Mouse (Mus musculus): ENCODE measurements around the gene Plekhd1. TPM values are rescaled to one million over a fixed set of nuclear protein-coding genes. Genes with fewer than 3 reads are reported as not detected.

Plekhd1 gene
- polyA plus RNA-seq, 1 experiment from 2014 or later, result 0.84 TPM

DNA sequence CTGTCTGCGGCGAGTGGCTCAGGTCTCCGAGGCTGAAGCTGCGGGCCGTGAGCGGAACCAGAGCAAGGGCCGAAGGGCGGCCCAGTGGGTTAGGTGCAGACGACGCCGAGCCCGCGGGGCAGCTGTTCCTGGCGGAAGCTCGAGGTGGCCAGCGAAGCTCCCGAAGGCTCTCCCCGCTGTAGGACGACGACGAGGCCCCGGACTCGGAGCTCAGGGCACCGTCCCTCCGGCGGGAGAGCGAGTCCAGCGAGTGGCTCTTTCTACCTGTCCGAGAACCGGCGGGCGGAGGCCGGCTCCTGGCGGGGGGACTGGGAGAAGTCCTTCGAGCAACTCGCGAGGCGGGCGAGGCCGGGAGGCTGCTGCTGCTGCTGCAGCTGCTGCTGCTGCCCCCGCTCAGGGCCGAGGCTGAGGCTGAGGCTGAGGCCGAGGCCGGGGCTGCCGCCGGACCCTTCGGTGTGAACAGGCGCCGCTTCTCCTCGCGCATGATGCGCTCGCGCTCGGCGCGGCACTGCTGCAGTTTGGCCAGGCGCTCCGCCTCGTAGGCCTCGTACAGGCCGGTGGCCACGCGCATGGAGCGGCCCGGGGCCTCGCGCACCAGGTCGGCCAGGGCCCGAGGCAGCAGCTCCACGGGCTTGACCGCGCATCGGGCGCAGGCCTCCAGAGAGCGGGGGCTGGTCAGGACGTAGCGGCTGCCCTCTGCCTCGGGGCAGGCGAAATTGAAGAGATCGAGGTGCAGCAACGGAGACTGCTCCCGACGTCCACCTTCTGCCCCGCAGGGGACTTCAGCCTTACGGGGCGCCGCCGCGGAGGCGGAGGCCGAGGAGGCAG is 66.4 kb downstream of the Plekhd1 start:
- H3K36me3 ChIP-seq (ENCODE audit: control insufficient read depth, insufficient read depth, low read length), result no peaks in the 10 kb centered on the region
- H3K4me2 ChIP-seq (replicated peaks; ENCODE audit: low read depth, low read length), result peak overlapping the region; percentile 96
- no peaks in the 10 kb centered on the region for H3K9me3 ChIP-seq (ENCODE audit: control insufficient read depth, low read length)
- H3K27me3 ChIP-seq (ENCODE audit: control insufficient read depth, insufficient read depth, low read length), result peaks cover 56% of the 10 kb centered on the region
- H3K4me3 ChIP-seq (ENCODE audit: low read length), result peak overlapping the region; percentile 46
- peak overlapping the region; percentile 65 for H3K9ac ChIP-seq (ENCODE audit: low read depth, low read length)
- ATAC-seq (ENCODE audit: low FRiP score, low TSS enrichment), result peak; percentile 25; the same call in 1 of the 2 replicates
- 6% methylated on average over 90 of the region's 92 CpGs for WGBS
- no peak overlapping the region for H3K27ac ChIP-seq (ENCODE audit: low read depth, low read length)
- H3K4me1 ChIP-seq (ENCODE audit: control insufficient read depth, insufficient read depth, low read length), result peaks cover 21% of the 10 kb centered on the region

DNA sequence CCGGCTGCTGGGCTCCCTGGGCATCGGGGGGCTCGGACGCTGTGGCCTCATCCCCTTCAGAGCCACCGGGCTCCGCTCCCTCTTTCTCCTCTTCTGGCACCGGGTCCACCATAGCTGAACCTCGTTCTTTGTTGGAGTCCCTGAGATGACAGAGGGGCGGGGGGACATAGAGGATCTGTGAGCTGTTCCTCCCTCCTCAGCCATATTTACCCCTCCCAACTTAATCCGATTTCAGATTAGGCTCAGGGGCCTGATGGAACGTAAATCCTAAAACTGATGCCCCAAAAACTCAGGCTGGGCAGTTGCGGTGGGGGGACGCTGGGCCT is 67.0 kb downstream of the Plekhd1 start:
- peaks cover 21% of the 10 kb centered on the region for H3K4me1 ChIP-seq (ENCODE audit: control insufficient read depth, insufficient read depth, low read length)
- peak overlapping the region; percentile 46 for H3K4me3 ChIP-seq (ENCODE audit: low read length)
- H3K36me3 ChIP-seq (ENCODE audit: control insufficient read depth, insufficient read depth, low read length), result no peaks in the 10 kb centered on the region
- 16% methylated on average over 12 of the region's 13 CpGs for WGBS
- peak overlapping the region; percentile 65; the same call in 1 of the 2 replicates for H3K9ac ChIP-seq (ENCODE audit: low read depth, low read length)
- H3K27ac ChIP-seq (ENCODE audit: low read depth, low read length), result no peak overlapping the region
- H3K4me2 ChIP-seq (replicated peaks; ENCODE audit: low read depth, low read length), result peak overlapping the region; percentile 96
- ATAC-seq (ENCODE audit: low FRiP score, low TSS enrichment), result no peak
- peaks cover 56% of the 10 kb centered on the region for H3K27me3 ChIP-seq (ENCODE audit: control insufficient read depth, insufficient read depth, low read length)
- no peaks in the 10 kb centered on the region for H3K9me3 ChIP-seq (ENCODE audit: control insufficient read depth, low read length)

DNA sequence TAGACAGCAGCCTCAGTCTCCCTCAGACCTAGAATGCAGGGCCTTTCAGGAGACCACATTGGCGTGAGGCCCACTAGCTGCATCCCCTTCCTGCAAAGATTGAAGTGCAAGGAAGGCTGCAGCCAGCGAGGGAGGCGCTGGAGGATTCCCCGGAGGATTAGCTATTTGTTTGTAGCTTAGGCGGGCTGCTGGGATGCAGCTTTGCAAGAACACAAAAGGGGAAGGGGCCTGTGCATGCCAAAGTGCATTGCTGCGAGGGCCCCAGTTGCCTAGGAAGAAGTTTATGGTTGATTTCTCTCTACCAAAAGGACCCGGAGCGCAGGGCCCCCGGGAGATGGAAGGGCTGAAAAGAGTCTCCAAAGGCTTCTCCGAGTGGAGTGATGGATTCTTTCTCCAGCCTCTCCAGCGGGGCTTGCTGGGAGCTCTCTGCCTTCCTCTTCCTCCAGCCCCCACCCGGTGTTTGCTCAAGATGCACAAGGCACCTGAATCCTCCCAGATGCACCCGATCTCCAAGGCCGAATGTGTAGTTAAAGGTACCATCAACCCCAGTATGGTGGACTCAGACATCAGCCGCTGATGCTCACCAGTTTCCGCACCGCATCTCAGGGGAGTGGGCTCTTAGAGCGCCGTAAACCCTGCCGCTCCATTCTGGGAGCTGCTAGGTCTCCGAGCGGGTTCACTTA is 67.5 kb downstream of the Plekhd1 start:
- WGBS, result 3% methylated on average over 22 of the region's 22 CpGs
- no peak for ATAC-seq (ENCODE audit: low FRiP score, low TSS enrichment)
- Histone ChIP-seq H3K27me3 (ENCODE audit: control insufficient read depth, insufficient read depth, low read length) (peaks cover 56% of the 10 kb centered on the region), H3K4me1 (ENCODE audit: control insufficient read depth, insufficient read depth, low read length) (peaks cover 21% of the 10 kb centered on the region), H3K36me3 (ENCODE audit: control insufficient read depth, insufficient read depth, low read length) (no peaks in the 10 kb centered on the region), H3K9me3 (ENCODE audit: control insufficient read depth, low read length) (no peaks in the 10 kb centered on the region), H3K27ac (ENCODE audit: low read depth, low read length) (no peak overlapping the region), H3K4me3 (ENCODE audit: low read length) (peak overlapping the region; percentile 46), H3K9ac (ENCODE audit: low read depth, low read length) (peak overlapping the region; percentile 14; the same call in 1 of the 2 replicates), H3K4me2 (replicated peaks; ENCODE audit: low read depth, low read length) (peak overlapping the region; percentile 96)

GRCm38 (mm10) chr12:80760396-80760801 is 68.0 kb downstream of the Plekhd1 start, which contains the start of gene Ccdc177:
Ccdc177 (minus strand) TSS chr12:80760687.
- Histone ChIP-seq H3K27me3 (ENCODE audit: control insufficient read depth, insufficient read depth, low read length) (peaks cover 56% of the 10 kb centered on the region), H3K9ac (ENCODE audit: low read depth, low read length) (peak within 1 kb of the TSS; percentile 14; the same call in 1 of the 2 replicates), H3K4me2 (replicated peaks; ENCODE audit: low read depth, low read length) (peak within 1 kb of the TSS; percentile 96), H3K9me3 (ENCODE audit: control insufficient read depth, low read length) (no peaks in the 10 kb centered on the region), H3K36me3 (ENCODE audit: control insufficient read depth, insufficient read depth, low read length) (no peaks in the 10 kb centered on the region), H3K27ac (ENCODE audit: low read depth, low read length) (no peak within 1 kb of the TSS), H3K4me1 (ENCODE audit: control insufficient read depth, insufficient read depth, low read length) (peaks cover 21% of the 10 kb centered on the region), H3K4me3 (ENCODE audit: low read length) (peak within 1 kb of the TSS; percentile 46)
- WGBS, result under 1% methylated on average over 24 of the region's 24 CpGs
- ATAC-seq (ENCODE audit: low FRiP score, low TSS enrichment), result peak; percentile 32; the same call in 1 of the 2 replicates

- Histone ChIP-seq H3K9me3 (ENCODE audit: control insufficient read depth, low read length) (no peaks in the 10 kb centered on the region), H3K27ac (ENCODE audit: low read depth, low read length) (no peak overlapping the region), H3K4me3 (ENCODE audit: low read length) (no peak overlapping the region), H3K9ac (ENCODE audit: low read depth, low read length) (no peak overlapping the region), H3K36me3 (ENCODE audit: control insufficient read depth, insufficient read depth, low read length) (no peaks in the 10 kb centered on the region), H3K27me3 (ENCODE audit: control insufficient read depth, insufficient read depth, low read length) (peaks cover 33% of the 10 kb centered on the region), H3K4me2 (replicated peaks; ENCODE audit: low read depth, low read length) (no peak overlapping the region), H3K4me1 (ENCODE audit: control insufficient read depth, insufficient read depth, low read length) (peaks cover 17% of the 10 kb centered on the region)
- no peak for ATAC-seq (ENCODE audit: low FRiP score, low TSS enrichment)
- 82% methylated on average over 5 of the region's 5 CpGs for WGBS
Measured at GRCm38 (mm10) chr12:80762982-80763381, 70.6 kb downstream of the Plekhd1 start.

DNA sequence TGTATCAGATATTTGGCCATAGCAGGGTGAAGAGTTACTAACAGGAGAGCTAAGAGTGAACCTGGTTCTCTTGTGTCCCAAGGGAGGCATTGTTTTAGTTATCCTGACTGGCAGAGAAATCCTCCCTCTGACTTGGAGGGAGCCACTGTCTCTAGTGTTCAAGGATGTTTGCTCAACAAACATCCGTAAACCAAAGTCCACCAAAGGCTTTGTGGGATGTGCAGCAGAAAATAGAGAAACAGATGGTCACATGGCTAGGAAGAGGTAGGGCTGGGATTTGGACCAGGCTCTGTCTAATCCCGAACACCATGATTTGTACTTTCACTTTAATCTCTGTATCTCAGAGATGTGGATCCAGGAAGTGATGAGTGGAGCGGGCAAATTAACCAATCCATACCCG is 71.7 kb downstream of the Plekhd1 start:
- Histone ChIP-seq H3K4me2 (replicated peaks; ENCODE audit: low read depth, low read length) (no peak overlapping the region), H3K4me1 (ENCODE audit: control insufficient read depth, insufficient read depth, low read length) (peaks cover 9% of the 10 kb centered on the region), H3K9ac (ENCODE audit: low read depth, low read length) (no peak overlapping the region), H3K4me3 (ENCODE audit: low read length) (no peak overlapping the region), H3K27me3 (ENCODE audit: control insufficient read depth, insufficient read depth, low read length) (peaks cover 22% of the 10 kb centered on the region), H3K9me3 (ENCODE audit: control insufficient read depth, low read length) (no peaks in the 10 kb centered on the region), H3K36me3 (ENCODE audit: control insufficient read depth, insufficient read depth, low read length) (no peaks in the 10 kb centered on the region), H3K27ac (ENCODE audit: low read depth, low read length) (no peak overlapping the region)
- 68% methylated on average over 4 of the region's 4 CpGs for WGBS
- no peak for ATAC-seq (ENCODE audit: low FRiP score, low TSS enrichment)

GRCm38 (mm10) chr12:80769697-80770096 is 77.3 kb downstream of the Plekhd1 start:
- Histone ChIP-seq H3K36me3 (ENCODE audit: control insufficient read depth, insufficient read depth, low read length) (no peaks in the 10 kb centered on the region), H3K9me3 (ENCODE audit: control insufficient read depth, low read length) (no peaks in the 10 kb centered on the region), H3K27me3 (ENCODE audit: control insufficient read depth, insufficient read depth, low read length) (no peaks in the 10 kb centered on the region), H3K4me2 (replicated peaks; ENCODE audit: low read depth, low read length) (no peak overlapping the region), H3K9ac (ENCODE audit: low read depth, low read length) (no peak overlapping the region), H3K27ac (ENCODE audit: low read depth, low read length) (no peak overlapping the region), H3K4me1 (ENCODE audit: control insufficient read depth, insufficient read depth, low read length) (no peaks in the 10 kb centered on the region), H3K4me3 (ENCODE audit: low read length) (no peak overlapping the region)
- ATAC-seq (ENCODE audit: low FRiP score, low TSS enrichment), result peak; percentile 89
- WGBS, result 17% methylated on average over 11 of the region's 11 CpGs

All from kidney, embryonic 14.5 days (tissue).